Mouse (Mus musculus): ENCODE data around the gene Accsl.

- TF ChIP-seq CTCF (IDR thresholded peaks at IDR 0.05) (no peak), EP300 (IDR thresholded peaks at IDR 0.05) (no peak)
Measured at GRCm38 (mm10) chr2:93888366-93888765, 19.4 kb upstream of the Accsl start.

All from lung, postnatal 0 days (tissue).